Mouse (Mus musculus) spleen, adult 2 months (tissue): ENCODE measurements around the gene S100a2.

ENCODE experiments used
- CTCF ChIP-seq: fragments of 200-500 bp; IDR thresholded peaks from 2 replicates; pipeline ENCODE4 v1.5.1; 2011; ENCODE audit warnings: mild to moderate bottlenecking, inconsistent platforms; ENCODE audit not compliant: insufficient read depth, insufficient read length, insufficient replicate concordance; ENCODE audit errors: extremely low read depth
- POLR2A ChIP-seq: fragments of 200-500 bp; IDR thresholded peaks from 2 replicates; pipeline ENCODE4 v1.6.1; 2011; ENCODE audit warnings: low read depth, low read length, inconsistent platforms

DNA sequence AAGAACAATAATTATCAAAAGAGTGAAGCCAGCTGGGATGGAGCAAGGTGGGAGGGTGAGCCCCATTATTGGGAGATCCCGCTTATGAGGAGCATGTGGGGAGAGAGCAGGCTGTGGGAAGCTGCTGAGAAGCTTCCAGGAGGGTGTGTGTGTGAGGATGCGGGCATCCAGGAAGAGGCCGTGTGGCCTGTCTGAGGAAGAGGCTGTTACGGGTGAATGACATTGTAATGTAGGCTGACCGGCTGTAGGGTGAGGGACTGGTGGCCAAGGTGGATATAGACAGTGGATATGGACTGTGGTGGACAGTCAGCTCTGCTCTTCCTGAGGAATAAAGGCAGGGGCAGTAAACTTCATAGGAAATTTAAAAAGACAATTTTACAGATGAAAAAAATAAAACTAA is 35.4 kb downstream of the S100a2 start:
- no peak for TF ChIP-seq POLR2A
- TF ChIP-seq CTCF: no peak
